Comparison of ENCODE assay signal across 8 mouse cellular contexts in the genomic region with DNA sequence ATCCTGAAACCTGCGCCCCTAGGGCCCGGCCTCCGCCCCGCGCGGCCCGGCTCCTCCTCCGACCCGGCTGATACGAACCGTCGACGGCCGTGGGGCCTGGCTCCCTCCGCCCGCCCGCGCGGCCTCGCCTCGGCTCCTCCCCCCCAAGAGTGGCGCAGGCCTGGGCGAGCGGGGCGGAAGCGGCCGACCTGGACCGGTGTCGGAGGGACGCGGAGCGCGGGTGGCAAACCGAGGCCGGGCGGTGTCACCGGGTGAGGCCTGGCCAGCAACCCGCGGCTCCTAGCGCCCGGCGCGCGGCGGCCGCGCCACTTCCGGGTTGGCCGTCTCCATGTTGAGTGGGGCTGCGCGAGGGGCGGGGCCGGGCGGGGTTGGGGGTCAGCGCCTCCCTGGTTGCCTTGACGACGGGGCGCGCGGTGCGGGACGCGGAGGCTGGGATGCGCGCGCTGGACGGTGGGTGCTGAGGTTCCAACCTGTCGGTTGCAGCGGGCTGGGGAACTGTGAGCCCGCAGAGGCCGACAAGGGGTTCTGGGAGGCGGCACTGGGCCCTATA. TPM values are rescaled to one million over a fixed set of nuclear protein-coding genes. Genes with fewer than 3 reads are reported as not detected.
DNase-seq lines count a peak whose midpoint lies in the region; ATAC-seq and TF ChIP-seq lines count a peak whose summit lies in the region.

Rab11fip2 (minus strand) TSS at position 333 of the 550 bp plus-strand sequence.

- WGBS in cerebellum, adult 2 months, result under 1% methylated on average over 71 of the region's 72 CpGs
- under 1% methylated on average over 70 of the region's 72 CpGs for WGBS in lung, embryonic 15.5 days
- under 1% methylated on average over 71 of the region's 72 CpGs for WGBS in olfactory bulb, adult 2 months

- no peaks in the 10 kb centered on the region for H3K27me3 ChIP-seq in cerebellum, adult 2 months (ENCODE audit: control insufficient read depth, insufficient read depth, low read length)
- H3K27me3 ChIP-seq in lung, embryonic 15.5 days, result no peaks in the 10 kb centered on the region

- H3K9me3 ChIP-seq in lung, embryonic 15.5 days, result no peaks in the 10 kb centered on the region

- H3K4me3 ChIP-seq in cerebellum, adult 2 months (replicated peaks; ENCODE audit: insufficient read depth, low read depth, low read length), result peak within 1 kb of the TSS; percentile 68
- H3K4me3 ChIP-seq in lung, embryonic 15.5 days, result peak within 1 kb of the TSS; percentile 76
- H3K4me3 ChIP-seq in olfactory bulb, adult 2 months (ENCODE audit: insufficient read depth, low read depth, low read length), result peak within 1 kb of the TSS; percentile 93

- H3K36me3 ChIP-seq in lung, embryonic 15.5 days, result no peaks in the 10 kb centered on the region

- peak; percentile 89 to 94 for ATAC-seq in hematopoietic stem cell, adult 5-6 weeks (replicated peaks in 1 of 2; ENCODE audit: insufficient read depth in 1 of 2, low FRiP score in 2 of 2, low TSS enrichment in 1 of 2, low read depth in 1 of 2, poor library complexity in 2 of 2, severe bottlenecking in 2 of 2)
- peak; percentile 98 for ATAC-seq in lung, embryonic 15.5 days (ENCODE audit: borderline replicate concordance, extremely low read depth, low FRiP score, low TSS enrichment)

- TF ChIP-seq CTCF in cerebellum, adult 2 months (IDR thresholded peaks at IDR 0.05; ENCODE audit: borderline replicate concordance, insufficient read depth, low read depth, low read length), result no peak
- no peak for TF ChIP-seq CTCF in olfactory bulb, adult 2 months (IDR thresholded peaks at IDR 0.05; ENCODE audit: insufficient read depth, low read depth, low read length)

- peak; percentile 59 for DNase-seq in MEL-GATA-1-ER (ENCODE audit: extremely low read depth, low read depth)
- peak; percentile 88 to 92 for DNase-seq in cerebellum, adult 2 months
- peak; percentile 81 for DNase-seq in forelimb bud, embryonic 11.5 days (ENCODE audit: low read depth, low spot score)
- DNase-seq in layer of hippocampus, adult 9-10 months (ENCODE audit: low spot score), result peak; percentile 56
- DNase-seq in thymus, adult 18-20 months, result peak; percentile 70 to 71

- H3K4me2 ChIP-seq in lung, embryonic 15.5 days, result peak within 1 kb of the TSS; percentile 72

- H3K27ac ChIP-seq in cerebellum, adult 2 months (ENCODE audit: insufficient read depth, low read length), result peak within 1 kb of the TSS; percentile 63
- H3K27ac ChIP-seq in lung, embryonic 15.5 days, result peak within 1 kb of the TSS; percentile 84
- peak within 1 kb of the TSS; percentile 85 for H3K27ac ChIP-seq in olfactory bulb, adult 2 months (ENCODE audit: insufficient read depth, low read depth, low read length)

- peak within 1 kb of the TSS; percentile 77 for H3K9ac ChIP-seq in lung, embryonic 15.5 days

- peak; percentile 44; the same call in 1 of the 2 replicates for TF ChIP-seq POLR2A in cerebellum, adult 2 months (IDR thresholded peaks at IDR 0.05; ENCODE audit: borderline replicate concordance, insufficient read depth, low read length)
- peak; percentile 87; the same call in 1 of the 2 replicates for TF ChIP-seq POLR2A in olfactory bulb, adult 2 months (IDR thresholded peaks at IDR 0.05; ENCODE audit: insufficient read depth, low read depth, low read length)

- peaks cover 3% of the 10 kb centered on the region for H3K4me1 ChIP-seq in cerebellum, adult 2 months (ENCODE audit: control insufficient read depth, insufficient read depth, low read length)
- H3K4me1 ChIP-seq in lung, embryonic 15.5 days, result peaks cover 10% of the 10 kb centered on the region; the same call in 1 of the 2 replicates
- H3K4me1 ChIP-seq in olfactory bulb, adult 2 months (ENCODE audit: control insufficient read depth, insufficient read depth, low read length), result peaks cover 2% of the 10 kb centered on the region

RNA-seq across cellular contexts. Expression of gene Rab11fip2, which starts in this region (rescaled TPM):
- polyA plus RNA-seq in cerebellum, adult 2 months (2012; rRNA removed), result 19.9 and 21.5 TPM in 2 replicates
- total RNA-seq in hematopoietic stem cell, adult 5-6 weeks (2017), result 24.1 and 34.7 TPM in 2 replicates
- 3.8 TPM in 2 replicates for polyA plus RNA-seq in lung, embryonic 15.5 days (2015; fragmentation: Nextera tagmentation; extraction: Ambion mirVana)
- not detected in 2 replicates for polyA plus RNA-seq in olfactory bulb, adult 2 months (2012; ENCODE audit: insufficient read depth, insufficient read length, low replicate concordance, missing spikeins)

Comparison
In these comparisons a context has a peak if more than half of its experiments do, and no peak if none do; other contexts are left out.
1. Peak in every context shown above with its lines: DNase-seq, ATAC-seq, H3K4me3 ChIP-seq and H3K27ac ChIP-seq.